Mouse (Mus musculus): ENCODE data around the gene Cd79a.

- TF ChIP-seq RCOR1 (IDR thresholded peaks at IDR 0.05; ENCODE audit: low read depth, low read length) (no peak), POLR2AphosphoS5 (IDR thresholded peaks at IDR 0.05; ENCODE audit: borderline replicate concordance, low read depth, low read length) (no peak), POLR2A (IDR thresholded peaks at IDR 0.05; ENCODE audit: control insufficient read depth in 1 of 2, insufficient read depth in 1 of 2, low read depth in 1 of 2, low read length in 2 of 2, poor library complexity in 1 of 2) (no peak), CTCF (IDR thresholded peaks at IDR 0.05 in 2 of 3, conservative IDR thresholded peaks at IDR 0.05 in 1 of 3; ENCODE audit: control insufficient read depth in 1 of 3, insufficient read depth in 1 of 3, low read depth in 2 of 3, low read length in 3 of 3, poor library complexity in 1 of 3, severe bottlenecking in 1 of 3) (no peak), MAX (IDR thresholded peaks at IDR 0.05; ENCODE audit: low read length) (no peak), MAZ (IDR thresholded peaks at IDR 0.05; ENCODE audit: low read depth, low read length) (no peak), GATA1 (IDR thresholded peaks at IDR 0.05; ENCODE audit: low read depth, low read length) (no peak), USF1 (IDR thresholded peaks at IDR 0.05; ENCODE audit: low read depth, low read length) (no peak), EP300 (IDR thresholded peaks at IDR 0.05; ENCODE audit: low read depth in 1 of 2, low read length in 2 of 2) (no peak)
Observed at GRCm38 (mm10) chr7:24864156-24864555, 33.0 kb upstream of the Cd79a start.

Measured in MEL (cell line).